Mouse (Mus musculus) lung, adult 2 months (tissue): ENCODE measurements around the gene Skap2.

Source experiments
- CTCF ChIP-seq: fragments of 200-500 bp; IDR thresholded peaks from 2 replicates; pipeline ENCODE4 v1.5.1; 2011; ENCODE audit warnings: mild to moderate bottlenecking, low read length, control low read depth; ENCODE audit not compliant: insufficient read depth
- POLR2A ChIP-seq: fragments of 200-500 bp; IDR thresholded peaks from 2 replicates; pipeline ENCODE4 v1.6.1; 2011; ENCODE audit warnings: low read depth, mild to moderate bottlenecking, control low read depth, low read length, borderline replicate concordance; ENCODE audit errors: extremely low read depth

- no peak for TF ChIP-seq CTCF
- no peak for TF ChIP-seq POLR2A
Measured at GRCm38 (mm10) chr6:51933998-51934397, 78.4 kb downstream of the Skap2 start.
